Mouse (Mus musculus) intestine, embryonic 15.5 days (tissue): Measurements from ENCODE around the gene Eif5a2. TPM values are rescaled to one million over a fixed set of nuclear protein-coding genes. Genes with fewer than 3 reads are reported as not detected.

Experiments
- ATAC-seq: fragments of 200-750 bp; cut with Nextera tagmentation; 2 replicates; pipeline ENCODE4 v1.8.0; 2017; ENCODE audit warnings: moderate TSS enrichment, moderate library complexity
- H3K27ac ChIP-seq: fragments of 300-500 bp; sonication (generic); 2 replicates; pipeline ENCODE4 v1.5.1; 2015; ENCODE audit warnings: mild to moderate bottlenecking, inconsistent platforms
- H3K27me3 ChIP-seq: fragments of 300-500 bp; sonication (generic); replicated peaks from 2 replicates; pipeline ENCODE4 v1.6.1; 2015; ENCODE audit warnings: inconsistent platforms
- H3K36me3 ChIP-seq: fragments of 300-500 bp; sonication (generic); 2 replicates; pipeline ENCODE4 v1.6.1; 2015; ENCODE audit warnings: inconsistent platforms
- H3K4me1 ChIP-seq: fragments of 300-500 bp; sonication (generic); replicated peaks from 2 replicates; pipeline ENCODE4 v1.6.1; 2015; ENCODE audit warnings: inconsistent platforms
- H3K4me2 ChIP-seq: fragments of 300-500 bp; sonication (generic); replicated peaks from 2 replicates; pipeline ENCODE4 v1.6.1; 2015; ENCODE audit warnings: mild to moderate bottlenecking, inconsistent platforms
- H3K4me3 ChIP-seq: fragments of 300-500 bp; sonication (generic); replicated peaks from 2 replicates; pipeline ENCODE4 v1.5.1; 2015; ENCODE audit warnings: inconsistent platforms
- H3K9ac ChIP-seq: fragments of 300-500 bp; sonication (generic); 2 replicates; pipeline ENCODE4 v1.6.1; 2015; ENCODE audit warnings: inconsistent platforms
- H3K9me3 ChIP-seq: fragments of 300-500 bp; sonication (generic); 2 replicates; pipeline ENCODE4 v1.6.1; 2016; ENCODE audit warnings: inconsistent platforms
- WGBS: fragments of 180-500 bp; shearing (Covaris S2); methylation state at CpG from one replicate; pipeline ENCODE4 v1.1.7; 2015; 5-methylcytosine and 5-hydroxymethylcytosine counted together
- polyA plus RNA-seq: library from polyadenylated mRNA; unstranded; fragments of >200 nt; fragmentation: Nextera tagmentation; extraction: Ambion mirVana; gene quantifications from 2 replicates; pipeline ENCODE4 v1.2.1, GENCODE M21; 2015

Eif5a2 gene
- polyA plus RNA-seq, 1 experiment from 2014 or later = 4.9 TPM

GRCm38 (mm10) chr3:28816010-28816540, 35.0 kb downstream of the Eif5a2 start:
- Histone ChIP-seq H3K4me2 (no peak overlapping the region), H3K27ac (no peak overlapping the region), H3K27me3 (no peaks in the 10 kb centered on the region), H3K9me3 (no peaks in the 10 kb centered on the region), H3K4me3 (no peak overlapping the region), H3K4me1 (no peaks in the 10 kb centered on the region), H3K36me3 (no peaks in the 10 kb centered on the region), H3K9ac (no peak overlapping the region)
- WGBS = 67% methylated on average over 4 of the region's 4 CpGs
- ATAC-seq = 0 out of 2 replicates have a peak, but pooled peaks have one; percentile 25

GRCm38 (mm10) chr3:28826272-28826671, 45.2 kb downstream of the Eif5a2 start:
- no peak for ATAC-seq
- 81% methylated on average over 1 of the region's 1 CpGs for WGBS
- no peaks in the 10 kb centered on the region for H3K4me1 ChIP-seq
- H3K4me3 ChIP-seq = no peak overlapping the region
- no peak overlapping the region for H3K4me2 ChIP-seq
- no peaks in the 10 kb centered on the region for H3K9me3 ChIP-seq
- no peaks in the 10 kb centered on the region for H3K36me3 ChIP-seq
- H3K27me3 ChIP-seq = no peaks in the 10 kb centered on the region
- H3K27ac ChIP-seq = no peak overlapping the region
- H3K9ac ChIP-seq = no peak overlapping the region

GRCm38 (mm10) chr3:28827605-28828004, 46.5 kb downstream of the Eif5a2 start:
- Histone ChIP-seq H3K27me3 (no peaks in the 10 kb centered on the region), H3K4me3 (no peak overlapping the region), H3K36me3 (no peaks in the 10 kb centered on the region), H3K9me3 (no peaks in the 10 kb centered on the region), H3K4me1 (no peaks in the 10 kb centered on the region), H3K27ac (no peak overlapping the region), H3K9ac (no peak overlapping the region), H3K4me2 (no peak overlapping the region)
- WGBS = 85% methylated on average over 2 of the region's 2 CpGs
- ATAC-seq = no peak

- no peaks in the 10 kb centered on the region for H3K27me3 ChIP-seq
- H3K36me3 ChIP-seq = no peaks in the 10 kb centered on the region
- no peak overlapping the region for H3K9ac ChIP-seq
- H3K4me1 ChIP-seq = no peaks in the 10 kb centered on the region
- WGBS = 87% methylated on average over 2 of the region's 2 CpGs
- no peak overlapping the region for H3K27ac ChIP-seq
- no peak overlapping the region for H3K4me3 ChIP-seq
- H3K4me2 ChIP-seq = no peak overlapping the region
- no peaks in the 10 kb centered on the region for H3K9me3 ChIP-seq
- no peak for ATAC-seq
Measured at GRCm38 (mm10) chr3:28829454-28829853, 48.4 kb downstream of the Eif5a2 start.

- ATAC-seq = peak; percentile 50
- Histone ChIP-seq H3K9me3 (no peaks in the 10 kb centered on the region), H3K36me3 (no peaks in the 10 kb centered on the region), H3K9ac (no peak overlapping the region), H3K4me2 (no peak overlapping the region), H3K4me3 (no peak overlapping the region), H3K4me1 (no peaks in the 10 kb centered on the region), H3K27ac (no peak overlapping the region), H3K27me3 (no peaks in the 10 kb centered on the region)
- 68% methylated on average over 2 of the region's 2 CpGs for WGBS
Measured at GRCm38 (mm10) chr3:28836796-28837371, 55.8 kb downstream of the Eif5a2 start.

- ATAC-seq = peak; percentile 61
- H3K27ac ChIP-seq = no peak overlapping the region
Measured at GRCm38 (mm10) chr3:28841886-28842649, 61.0 kb downstream of the Eif5a2 start.

GRCm38 (mm10) chr3:28843231-28843630, 62.2 kb downstream of the Eif5a2 start:
- no peaks in the 10 kb centered on the region for H3K4me1 ChIP-seq
- H3K9me3 ChIP-seq = no peaks in the 10 kb centered on the region
- no peaks in the 10 kb centered on the region for H3K36me3 ChIP-seq
- H3K27me3 ChIP-seq = no peaks in the 10 kb centered on the region
- H3K27ac ChIP-seq = no peak overlapping the region
- H3K4me3 ChIP-seq = no peak overlapping the region
- ATAC-seq = no peak
- no peak overlapping the region for H3K9ac ChIP-seq
- H3K4me2 ChIP-seq = no peak overlapping the region
- WGBS = 46% methylated on average over 8 of the region's 8 CpGs

More at GRCm38 (mm10) chr3:28841886-28842649, 61.0 kb downstream of the Eif5a2 start:
- H3K9me3 ChIP-seq = no peaks in the 10 kb centered on the region
- no peaks in the 10 kb centered on the region for H3K4me1 ChIP-seq
- no peak overlapping the region for H3K9ac ChIP-seq
- H3K4me3 ChIP-seq = no peak overlapping the region
- H3K4me2 ChIP-seq = no peak overlapping the region
- WGBS = 28% methylated on average over 3 of the region's 3 CpGs
- no peaks in the 10 kb centered on the region for H3K36me3 ChIP-seq
- no peaks in the 10 kb centered on the region for H3K27me3 ChIP-seq

GRCm38 (mm10) chr3:28847115-28847514, 66.0 kb downstream of the Eif5a2 start:
- H3K27me3 ChIP-seq = no peaks in the 10 kb centered on the region
- H3K4me1 ChIP-seq = no peaks in the 10 kb centered on the region
- H3K4me3 ChIP-seq = no peak overlapping the region
- H3K9me3 ChIP-seq = no peaks in the 10 kb centered on the region
- H3K36me3 ChIP-seq = no peaks in the 10 kb centered on the region
- no peak overlapping the region for H3K9ac ChIP-seq
- no peak overlapping the region for H3K27ac ChIP-seq
- H3K4me2 ChIP-seq = no peak overlapping the region
- ATAC-seq = no peak

Other genes starting within 250 kb of the Eif5a2 start
- 6.4 and 7.8 TPM in 2 replicates for gene Slc2a2, start 83.4 kb upstream of the Eif5a2 start, polyA plus RNA-seq
- gene Rpl22l1, start 24.2 kb downstream of the Eif5a2 start, polyA plus RNA-seq = 398 and 497 TPM in 2 replicates
- gene Gm1527, start 111.3 kb downstream of the Eif5a2 start, polyA plus RNA-seq = not detected in 2 replicates